Mouse (Mus musculus) erythroblast, adult 5-6 weeks (primary cell): ENCODE results near the gene Nub1. TPM values are rescaled to one million over a fixed set of nuclear protein-coding genes. Genes with fewer than 3 reads are reported as not detected.
A peak's percentile ranks its signal among the peaks of the same experiment; 100 is the strongest.
"Not testable (repeated sequence)": the region's sequence is repeated elsewhere in the genome, so short reads cannot be mapped to it uniquely, and the experiment has no call there.

Experiments
- ATAC-seq: replicated peaks from 2 replicates; pipeline ENCODE4 v1.8.0; 2016; ENCODE audit warnings: moderate number of reproducible peaks, mild to moderate bottlenecking, moderate TSS enrichment, inconsistent platforms; ENCODE audit not compliant: poor library complexity, low FRiP score, severe bottlenecking
- total RNA-seq, 2 experiments: library from RNA; stranded (forward) in 1 of 2; stranded (reverse) in 1 of 2; fragments of 150-400 nt in 1 of 2; fragments of 200-764, 138-1000 nt in 1 of 2; gene quantifications; 2 replicates each; pipeline versions ENCODE4 v1.2.3 to v1.2.4; 2015 to 2017; ENCODE audit warnings: low replicate concordance in 2 of 2

Gene Nub1
- 17.7 and 23.6 TPM in 2 replicates for total RNA-seq (2015; ENCODE audit: low replicate concordance)
- total RNA-seq (2017; ENCODE audit: low replicate concordance), result 41.7 and 52.3 TPM in 2 replicates

DNA sequence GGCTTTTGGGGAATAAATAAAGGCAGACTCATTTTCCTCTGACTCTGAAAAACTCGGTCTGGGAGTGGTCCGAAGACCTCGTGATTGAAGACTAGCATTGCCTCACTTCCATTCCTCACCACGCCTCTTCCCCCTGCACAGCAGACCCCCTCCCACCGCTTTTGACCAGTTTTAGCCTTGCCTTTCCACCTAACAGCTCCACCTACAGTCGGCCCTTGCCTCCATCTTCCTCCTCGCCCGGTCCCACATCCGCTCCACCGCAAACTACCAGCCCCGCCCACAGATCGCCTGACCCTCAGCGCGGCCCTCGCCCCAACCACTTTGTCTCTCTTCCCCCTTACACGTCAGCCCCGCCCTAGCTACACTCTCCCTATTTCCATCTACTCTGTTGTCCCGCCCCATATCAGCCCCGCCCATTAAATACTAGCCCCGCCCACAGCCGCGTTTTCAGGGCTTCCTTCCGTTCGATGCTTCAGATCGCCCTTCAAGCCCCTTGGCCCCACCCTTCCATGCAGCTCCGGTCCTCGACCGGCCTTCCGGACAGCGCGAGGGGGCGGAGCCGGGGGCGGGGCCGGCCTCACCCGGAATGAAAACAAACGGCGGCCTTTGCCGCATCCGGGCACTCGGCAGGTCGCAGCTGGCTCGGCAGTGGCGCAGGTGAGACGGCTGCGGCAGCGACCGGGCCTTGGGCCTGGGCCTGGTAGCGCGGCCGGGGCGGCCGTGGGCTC, at the start of gene Nub1:
TSS of gene Nub1 (plus strand) at position 167 of the 728 bp plus-strand sequence.
- ATAC-seq, result peak; percentile 94

DNA sequence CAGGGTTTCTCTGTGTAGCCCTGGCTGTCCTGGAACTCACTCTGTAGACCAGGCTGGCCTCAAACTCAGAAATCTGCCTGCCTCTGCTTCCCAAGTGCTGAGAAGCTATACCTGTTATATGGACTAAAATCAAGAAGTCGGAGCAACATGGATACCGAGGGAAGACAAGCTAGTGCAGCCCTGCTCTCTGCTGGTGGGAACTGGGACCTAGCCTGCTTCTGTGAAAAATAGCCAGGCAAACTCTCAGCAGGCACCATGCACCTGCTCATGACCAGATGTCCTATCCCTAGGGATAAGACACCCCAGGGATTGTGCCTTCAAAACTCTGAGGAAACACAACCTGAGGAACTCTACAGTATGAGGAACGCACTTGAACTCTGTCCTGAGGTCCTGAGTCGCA, 48.3 kb upstream of the Nub1 start:
- no peak for ATAC-seq

DNA sequence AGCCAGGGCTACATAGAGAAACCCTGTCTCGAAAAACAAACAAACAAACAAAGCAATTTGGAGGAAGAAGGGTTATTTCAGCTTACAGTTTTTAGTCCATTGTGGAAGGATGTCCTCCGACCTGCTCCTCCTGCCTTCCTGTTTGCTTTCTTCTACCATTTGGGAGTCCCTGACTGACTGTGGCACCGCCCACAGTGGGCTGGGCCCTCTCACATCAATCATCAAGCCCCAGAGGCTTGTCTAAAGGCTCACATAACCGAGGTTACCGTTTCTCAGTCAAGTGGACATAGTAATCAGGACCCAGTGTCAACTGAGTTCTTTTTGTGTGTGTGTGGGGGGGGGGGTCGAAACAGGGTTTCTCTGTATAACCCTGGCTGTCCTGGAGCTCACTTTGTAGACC, 47.2 kb upstream of the Nub1 start:
- no peak for ATAC-seq

DNA sequence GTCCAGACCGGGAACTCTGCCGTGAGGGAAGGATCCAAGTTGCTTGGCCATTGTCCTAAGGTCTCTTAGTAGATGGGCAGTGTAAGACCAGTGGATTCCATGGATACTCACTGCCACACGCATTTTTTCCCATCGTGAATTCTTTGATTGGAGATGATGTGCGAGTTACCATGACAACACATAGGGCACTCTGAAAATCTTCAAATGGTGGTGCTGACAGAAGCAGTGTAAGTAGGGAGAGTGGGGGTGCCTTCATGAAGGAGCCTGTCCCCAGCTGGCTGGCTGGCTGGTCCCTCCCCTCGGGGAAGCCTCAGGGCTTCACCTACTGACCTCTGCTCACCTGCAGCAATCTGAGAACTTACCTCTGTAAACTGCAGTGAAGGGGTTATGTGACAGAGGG, 46.3 kb upstream of the Nub1 start:
- no peak for ATAC-seq

DNA sequence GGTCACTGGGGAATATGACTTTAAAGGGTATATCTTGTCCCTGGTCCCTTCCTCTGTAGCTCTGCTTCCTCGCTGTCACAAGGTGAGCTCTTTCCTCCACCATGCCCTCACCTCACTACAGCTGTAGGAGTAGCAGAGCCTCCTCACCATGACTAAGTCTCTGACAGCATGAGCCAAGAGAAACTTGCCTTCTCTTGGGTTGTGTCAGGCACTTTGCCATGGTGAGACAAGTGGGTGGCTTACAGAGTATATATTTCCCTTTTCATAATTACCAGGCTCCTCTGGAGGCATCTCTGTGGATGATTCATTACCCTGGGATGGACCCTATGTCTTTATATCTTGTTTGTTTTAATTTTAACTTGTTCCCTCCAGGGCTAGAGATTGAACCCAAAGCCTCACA, 39.9 kb upstream of the Nub1 start:
- ATAC-seq, result no peak

DNA sequence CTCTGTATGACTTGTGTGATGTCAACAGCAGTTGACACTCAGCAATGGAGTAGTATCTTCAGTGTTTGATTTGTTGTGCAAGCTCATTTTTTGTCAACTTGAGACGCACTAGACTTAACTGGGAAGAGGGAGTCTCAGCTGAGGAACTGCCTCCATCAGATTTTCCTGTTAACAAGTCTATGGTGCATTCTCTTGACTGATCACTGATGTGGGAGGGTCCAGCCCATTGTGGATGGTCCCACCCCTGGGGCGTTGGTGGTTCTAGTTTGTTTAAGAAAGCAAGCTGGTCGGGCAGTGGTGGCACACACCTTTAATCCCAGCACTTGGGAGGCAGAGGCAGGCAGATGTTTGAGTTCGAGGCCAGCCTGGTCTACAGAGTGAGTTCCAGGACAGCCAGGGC, 36.1 kb upstream of the Nub1 start:
- no peak for ATAC-seq

DNA sequence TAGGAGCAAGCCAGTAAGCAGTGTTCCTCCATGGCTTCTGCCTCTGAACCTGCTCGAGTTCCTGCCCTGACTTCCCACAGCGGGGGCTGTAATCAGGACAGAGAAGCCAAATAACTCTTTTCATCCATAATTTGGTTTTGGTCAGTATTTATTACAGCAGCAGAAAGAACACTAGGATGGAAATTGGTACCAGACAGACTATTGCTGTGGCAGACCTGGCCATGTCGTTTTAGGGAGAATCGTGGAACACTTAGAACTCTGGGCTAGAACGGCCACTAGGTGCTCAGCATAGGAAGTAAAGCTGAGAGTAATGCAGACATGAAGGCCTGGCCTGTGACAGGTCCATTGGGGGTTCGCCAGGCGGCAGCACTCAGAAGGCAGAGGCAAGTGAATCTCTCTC, 35.6 kb upstream of the Nub1 start:
- no peak for ATAC-seq

DNA sequence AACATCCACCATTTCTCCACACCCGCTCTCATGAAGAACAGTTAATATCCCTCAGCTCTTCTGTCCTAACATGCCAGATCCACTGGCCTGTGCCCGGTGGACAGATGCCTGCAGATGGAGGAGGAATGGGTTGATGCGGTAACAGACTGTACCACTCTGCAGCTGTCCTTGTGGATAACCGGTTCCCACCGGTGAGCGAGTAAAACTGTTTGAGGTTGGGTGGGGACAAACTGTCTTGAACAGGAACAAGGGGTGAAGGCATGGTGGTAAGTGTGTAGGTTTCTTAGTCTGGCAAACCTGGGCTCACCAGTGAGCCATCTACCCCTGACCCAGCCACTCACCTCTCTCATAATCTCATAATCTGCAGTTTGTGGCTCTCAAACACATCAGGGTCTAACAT, 34.0 kb upstream of the Nub1 start:
- no peak for ATAC-seq

DNA sequence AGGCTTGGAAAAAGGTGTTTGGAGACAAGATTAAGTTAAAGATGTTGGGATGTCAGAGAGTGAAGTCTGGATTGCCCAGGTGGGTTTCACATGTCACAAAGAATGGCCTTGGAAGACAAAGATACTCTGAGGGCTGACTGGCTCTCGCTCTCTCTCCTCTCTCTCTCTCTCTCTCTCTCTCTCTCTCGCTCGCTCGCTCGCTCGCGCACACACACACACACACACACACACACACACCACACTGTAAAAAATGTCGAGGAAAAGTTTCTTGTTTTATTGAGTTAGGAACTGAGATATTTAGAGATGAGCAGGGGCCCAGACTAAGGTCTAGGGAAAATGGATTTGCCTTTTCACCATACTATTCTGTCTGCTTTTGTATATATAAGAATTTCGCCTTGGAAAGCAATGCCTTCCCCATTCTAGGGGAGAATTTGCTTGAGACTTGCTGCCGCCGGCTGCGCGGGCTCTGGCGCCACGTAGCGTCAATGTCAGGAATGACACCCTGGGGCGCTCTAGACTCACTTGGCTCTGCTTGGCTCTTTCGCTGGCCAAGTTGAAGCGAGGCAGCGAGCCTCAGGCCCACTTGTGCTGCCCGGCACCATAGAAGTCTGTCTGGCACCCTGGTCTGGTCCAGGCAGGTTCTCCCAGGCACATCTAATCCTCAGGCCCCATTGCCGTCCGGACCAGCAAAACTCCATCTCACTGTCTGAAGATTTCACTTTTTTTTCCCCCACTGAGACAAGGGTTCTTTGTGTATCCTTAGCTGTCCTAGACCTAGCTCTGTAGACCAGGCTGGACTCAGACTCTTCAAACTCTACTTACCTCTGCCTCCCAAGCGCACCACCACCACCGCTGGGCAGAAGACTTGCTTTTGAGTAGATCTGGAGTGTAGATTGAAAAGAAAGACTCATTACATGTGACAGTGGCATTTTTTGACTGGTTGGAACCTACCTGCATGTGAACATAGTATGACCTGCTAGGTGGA, 33.3 kb upstream of the Nub1 start:
- ATAC-seq, result peak; percentile 65; the same call in 1 of the 2 replicates

DNA sequence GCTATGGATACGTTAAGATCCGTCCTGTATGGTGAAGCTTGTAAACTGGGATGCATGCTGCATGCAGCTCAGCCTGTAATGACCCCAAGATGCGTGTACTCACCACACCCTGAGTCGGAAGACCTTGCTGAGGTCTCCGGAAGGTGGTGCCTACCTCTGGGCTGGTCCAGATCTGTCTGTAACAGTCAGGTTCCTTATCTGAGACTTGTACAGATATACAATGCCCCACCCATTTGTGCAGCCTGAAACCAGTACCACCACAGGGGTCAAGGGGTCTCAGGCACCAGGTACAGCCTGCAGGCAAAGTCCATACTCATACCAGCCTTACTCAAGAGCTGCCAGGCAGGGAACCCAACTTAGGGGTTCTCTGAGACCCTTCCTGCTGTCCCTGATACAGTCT, 32.6 kb upstream of the Nub1 start:
- no peak for ATAC-seq

DNA sequence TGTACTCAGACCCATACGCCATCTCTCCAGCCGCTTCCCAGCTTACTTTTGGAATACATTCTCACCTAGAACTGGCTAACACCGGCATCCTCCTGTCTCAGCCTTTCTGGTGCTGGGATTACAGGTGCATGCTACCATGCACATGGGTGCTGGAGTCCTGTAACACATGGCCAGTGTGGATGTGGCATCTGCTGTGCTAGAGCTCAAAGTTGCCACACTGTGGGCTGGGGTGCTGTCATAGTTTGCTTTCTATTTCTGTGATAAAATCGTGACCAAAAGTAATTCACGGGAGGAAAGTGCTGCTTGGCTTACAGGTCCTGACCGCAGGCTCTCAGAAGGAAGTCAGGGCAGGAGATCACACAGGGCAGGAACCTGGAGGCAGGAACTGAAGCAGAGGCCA, 30.8 kb upstream of the Nub1 start:
- no peak for ATAC-seq

DNA sequence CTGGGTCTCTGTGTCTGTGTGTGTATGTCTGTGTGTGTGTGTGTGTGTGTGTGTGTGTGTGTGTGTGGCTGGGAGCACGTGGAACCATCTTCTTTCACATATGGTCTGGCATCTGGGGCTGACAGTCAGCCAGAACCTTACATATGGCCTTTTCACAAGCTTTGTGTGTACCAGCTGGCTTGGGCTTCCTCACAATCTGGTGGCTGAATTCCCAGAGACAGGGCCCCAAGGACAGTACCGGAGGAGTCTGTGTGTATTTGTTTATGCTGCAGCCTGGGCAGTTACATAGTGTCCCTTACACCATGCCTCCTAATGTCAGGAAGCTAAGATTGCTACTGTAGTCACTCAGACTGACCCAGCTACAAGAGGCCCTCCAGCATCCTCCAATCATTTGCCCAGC, 28.2 kb upstream of the Nub1 start:
- no peak for ATAC-seq

DNA sequence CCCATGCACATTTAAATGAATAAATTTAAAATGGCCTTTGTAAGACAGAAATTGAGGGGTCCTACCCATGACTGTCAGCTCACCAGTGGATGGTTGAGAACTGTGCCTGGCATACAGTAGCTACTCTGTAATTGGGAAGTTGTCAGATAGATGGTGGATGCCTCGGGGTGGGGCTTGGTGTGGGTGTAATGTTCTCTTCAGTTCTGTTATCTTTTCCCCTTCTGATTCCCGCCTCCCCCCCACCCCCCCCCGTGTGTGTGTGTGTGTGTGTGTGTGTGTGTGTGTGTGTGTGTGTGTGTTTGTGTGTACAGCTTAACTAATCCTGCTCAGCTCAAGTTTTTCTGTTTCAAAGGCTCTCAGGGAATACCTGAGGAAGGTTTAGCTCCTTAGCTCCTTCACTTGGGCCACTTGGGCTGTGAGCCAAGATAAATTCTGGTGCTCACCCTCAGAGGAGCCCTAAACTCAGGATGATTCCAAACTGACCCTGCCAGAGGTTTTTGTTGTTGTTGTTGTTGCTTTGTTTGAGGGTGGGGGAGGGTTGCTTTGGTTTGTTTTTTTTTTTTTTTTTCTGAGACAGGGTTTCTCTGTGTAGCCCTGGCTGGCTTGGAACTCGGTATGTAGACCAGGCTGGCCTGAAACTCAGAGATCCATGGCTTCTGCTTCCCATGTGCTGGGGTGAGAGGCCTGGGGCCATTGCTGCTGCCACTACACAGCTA, 25.5 kb upstream of the Nub1 start:
- ATAC-seq, result no peak

DNA sequence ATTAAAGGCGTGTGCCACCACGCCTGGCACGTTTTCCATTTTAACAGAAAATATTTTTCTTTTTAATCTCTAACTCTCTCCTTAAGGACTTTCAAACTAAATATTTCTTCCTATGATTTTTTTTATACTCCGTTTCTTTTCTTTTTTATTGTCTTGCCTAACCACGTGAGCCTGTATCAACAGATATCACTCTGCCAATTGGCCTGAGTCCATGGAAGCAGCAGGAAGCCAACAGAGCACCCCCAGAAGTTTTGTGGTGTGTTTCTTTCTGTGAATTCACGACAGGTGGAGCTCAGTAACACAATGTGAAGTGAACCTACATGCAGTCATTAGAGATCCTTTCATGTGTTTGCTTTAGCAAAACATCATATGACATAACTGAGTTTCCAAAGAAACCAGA, 23.9 kb upstream of the Nub1 start:
- no peak for ATAC-seq

DNA sequence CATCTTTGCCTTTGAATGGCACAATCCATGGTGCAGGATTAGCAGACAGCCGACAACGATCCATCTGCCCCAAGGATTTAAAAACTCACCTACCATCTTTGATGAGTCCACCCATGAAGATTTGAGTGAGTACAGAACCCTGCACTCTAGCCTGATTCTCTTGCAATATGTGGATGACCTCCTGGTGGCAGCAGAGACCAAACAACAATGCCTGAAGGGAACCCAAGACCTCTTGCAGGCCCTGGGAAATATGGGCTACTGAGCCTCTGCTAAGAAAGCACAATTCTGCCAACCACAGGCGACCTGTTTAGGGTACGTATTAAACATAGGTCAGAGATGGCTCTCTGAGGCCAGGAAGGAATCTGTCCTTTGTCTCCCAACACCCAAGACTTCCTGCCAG, 11.1 kb upstream of the Nub1 start:
- peak; percentile 68; the same call in 1 of the 2 replicates for ATAC-seq

DNA sequence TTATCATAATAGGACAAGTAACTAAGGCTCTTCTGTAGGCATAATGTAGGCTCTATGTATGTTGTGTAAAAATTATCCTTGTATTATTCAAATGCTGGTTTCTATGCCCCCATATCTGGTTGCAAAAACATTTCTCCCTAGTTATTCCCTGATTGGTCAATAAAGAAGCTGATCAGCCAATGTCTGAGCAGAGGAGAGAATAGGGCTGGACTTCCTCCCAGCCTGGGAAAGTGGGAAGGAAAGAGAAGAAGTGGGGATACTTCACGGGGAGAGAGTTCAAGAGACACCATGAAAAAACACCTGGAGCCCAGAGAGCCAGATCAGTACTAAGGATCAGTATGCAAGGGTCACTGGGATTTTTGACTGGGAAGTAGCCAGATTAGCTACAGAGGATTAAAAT, 3.9 kb upstream of the Nub1 start:
- no peak for ATAC-seq

DNA sequence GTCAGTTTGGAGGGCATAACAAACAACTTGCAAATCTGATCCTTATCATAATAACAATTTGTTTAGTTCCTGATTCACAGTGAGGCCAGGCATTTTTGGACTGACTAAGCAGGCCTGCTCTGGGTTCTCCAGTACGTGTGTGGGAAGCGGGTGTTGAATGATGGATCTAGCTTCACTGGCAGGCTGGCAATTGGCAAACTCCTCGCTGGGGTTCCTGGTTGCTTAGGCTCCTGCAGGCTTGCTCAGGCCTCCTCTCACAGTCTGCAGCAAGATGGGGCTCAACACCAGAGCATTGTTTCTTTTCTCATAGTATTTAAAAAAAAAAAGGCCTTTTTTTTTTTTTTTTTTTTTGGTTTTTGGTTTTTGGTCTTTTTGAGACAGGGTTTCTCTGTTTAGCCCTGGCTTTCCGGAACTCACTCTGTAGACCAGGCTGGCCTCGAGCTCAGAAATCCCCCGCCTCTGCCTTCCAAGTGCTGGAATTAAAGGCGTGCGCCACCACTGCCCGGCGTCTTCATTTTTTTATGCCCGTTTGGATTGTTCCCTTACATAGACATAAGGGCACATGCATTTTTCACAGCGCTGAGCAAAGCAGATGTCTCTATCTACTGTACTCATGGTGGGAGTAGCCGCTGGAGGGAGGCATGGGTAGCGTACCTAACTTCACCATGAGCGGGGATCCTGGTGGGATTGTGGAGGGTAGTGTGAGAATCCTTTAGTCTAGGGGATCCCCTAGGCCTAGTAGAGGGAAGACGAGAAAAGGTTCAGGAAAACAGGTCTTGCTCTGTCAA, 560 bp upstream of the Nub1 start:
- no peak for ATAC-seq

DNA sequence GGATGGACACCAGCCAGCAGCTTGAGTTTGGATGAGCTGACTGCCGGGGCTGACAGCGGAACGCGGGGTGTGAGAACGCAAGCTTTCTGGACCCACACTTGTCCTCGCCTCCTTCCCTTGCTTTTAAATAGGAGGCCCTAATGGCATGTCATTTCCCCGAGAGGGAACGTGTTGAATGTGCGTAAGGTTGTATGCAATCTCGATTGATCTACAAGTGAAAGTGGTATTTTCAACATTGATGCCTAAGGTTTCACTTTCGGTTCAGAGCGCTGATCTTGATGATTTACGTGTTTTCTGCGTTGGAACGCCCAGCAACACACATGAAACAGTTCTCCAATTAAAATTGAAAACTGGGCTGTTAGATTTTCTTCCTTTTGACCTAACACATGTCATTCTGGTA, 844 bp downstream of the Nub1 start:
- peak; percentile 51; the same call in 1 of the 2 replicates for ATAC-seq

DNA sequence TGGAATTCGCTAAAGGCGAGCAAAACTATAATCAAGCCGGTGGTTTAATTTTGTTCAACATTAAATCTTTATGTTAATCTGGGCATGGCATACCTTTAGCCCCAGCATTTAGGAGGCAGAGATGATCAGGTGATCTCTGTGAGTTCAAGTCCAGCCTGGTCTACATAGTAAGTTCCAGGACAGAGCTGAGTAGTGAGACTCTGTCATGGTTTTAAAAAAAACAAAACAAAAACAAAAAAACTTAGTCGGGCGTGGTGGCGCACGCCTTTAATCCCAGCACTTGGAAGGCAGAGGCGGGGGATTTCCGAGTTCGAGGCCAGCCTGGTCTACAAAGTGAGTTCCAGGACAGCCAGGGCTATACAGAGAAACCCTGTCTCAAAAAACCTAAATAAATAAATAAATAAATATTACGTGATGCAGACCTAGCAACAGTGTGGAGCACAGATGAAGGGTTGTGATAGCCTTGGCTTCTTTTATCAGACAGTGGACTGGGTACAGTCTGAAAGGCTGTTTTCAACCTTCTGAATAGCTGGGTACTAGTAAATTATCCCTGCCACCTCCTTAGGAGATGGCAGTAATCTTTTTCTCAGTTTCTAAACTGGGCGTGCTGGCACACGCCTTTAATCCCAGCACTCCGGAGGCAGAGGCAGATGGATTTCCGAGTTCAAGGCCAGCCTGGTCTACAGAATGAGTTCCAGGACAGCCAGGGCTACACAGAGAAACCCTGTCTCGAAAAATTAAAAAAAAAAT, 1.5 kb downstream of the Nub1 start:
- ATAC-seq, result not testable (repeated sequence)
